Mouse (Mus musculus) adrenal gland, adult 10 weeks (tissue): ENCODE data around the gene Tas2r119. TPM values are rescaled to one million over a fixed set of nuclear protein-coding genes. Genes with fewer than 3 reads are reported as not detected.

Source experiments
- polyA plus RNA-seq: library from polyadenylated mRNA; stranded (reverse); fragments of 350-450 nt; fragmentation: Illumina TruSeq; extraction: RNeasy Lipid Tissue Mini Kit (QIAGEN cat#74804); gene quantifications from one replicate; pipeline ENCODE4 v1.2.3, GENCODE M21; 2014; ENCODE audit warnings: low read depth, low replicate concordance

The Tas2r119 gene
- polyA plus RNA-seq, result not detected

DNA sequence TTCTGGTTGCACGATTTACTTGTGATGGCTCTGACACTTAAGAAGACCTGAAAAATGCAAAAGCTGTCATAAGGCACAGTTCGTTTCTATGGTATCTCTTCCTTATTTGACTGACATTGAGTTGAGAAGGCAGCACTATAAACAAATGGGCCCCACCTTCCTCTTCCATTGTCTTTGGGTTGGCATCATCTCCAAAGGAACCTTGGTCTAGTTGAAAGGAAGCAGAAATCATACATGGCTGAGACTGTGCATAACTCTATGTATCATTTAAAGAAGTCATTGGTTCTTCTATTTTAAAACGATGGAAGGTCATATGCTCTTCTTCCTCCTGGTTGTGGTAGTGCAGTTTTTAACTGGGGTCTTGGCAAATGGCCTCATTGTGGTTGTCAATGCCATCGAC lies at the start of gene Tas2r119:
Gene Tas2r119 (plus strand): TSS at position 301 of the 400 bp plus-strand sequence.

Other genes with a start within 250 kb of the Tas2r119 start
- 27.2 TPM for gene Sema5a, start 67.5 kb downstream of the Tas2r119 start, polyA plus RNA-seq